16 mouse cellular contexts compared by ENCODE assay signal in genomic region chr11:35024448-35024847, GRCm38 (mm10).
DNase-seq lines count a peak whose midpoint lies in the region; ATAC-seq lines count a peak whose summit lies in the region.
"Had no signal": no experiment of that assay in that cellular context is flagged by ENCODE, and none has a peak within 500 bp of the region (broad histone marks: within the 10 kb centered on the region; RNA-seq: fewer than 3 reads in every experiment).

No protein-coding gene starts in this region.

- WGBS in heart, embryonic 12.5 days = 2% methylated on average over 8 of the region's 8 CpGs
- WGBS in kidney, embryonic 16.5 days = 5% methylated on average over 6 of the region's 8 CpGs
- 1% methylated on average over 8 of the region's 8 CpGs for WGBS in lung, embryonic 16.5 days
- WGBS in stomach, embryonic 15.5 days = 7% methylated on average over 8 of the region's 8 CpGs

- no peak for DNase-seq in heart, adult 9 months (ENCODE audit: low spot score in 2 of 2)
- no peak for DNase-seq in kidney, postnatal 25 days
- no peak for DNase-seq in lung, adult 18-20 months
- DNase-seq in cerebellum, postnatal 4 days (ENCODE audit: low spot score in 2 of 2) = no peak
- DNase-seq: B cell, adult 2 months; cerebellum, postnatal 14 days; gastrocnemius, postnatal 14 days; right cerebral cortex, postnatal 4 days had no signal

- no peak overlapping the region for H3K9ac ChIP-seq in heart, embryonic 12.5 days
- H3K9ac ChIP-seq in kidney, embryonic 16.5 days (replicated peaks; ENCODE audit: low read length) = no peak overlapping the region
- no peak overlapping the region for H3K9ac ChIP-seq in lung, embryonic 16.5 days (ENCODE audit: low read length)
- H3K9ac ChIP-seq in stomach, embryonic 15.5 days = no peak overlapping the region
- H3K9ac ChIP-seq: liver, embryonic 14.5 days had no signal

- H3K4me1 ChIP-seq in heart, embryonic 12.5 days (replicated peaks) = peaks cover 28% of the 10 kb centered on the region
- peaks cover 11% of the 10 kb centered on the region for H3K4me1 ChIP-seq in kidney, embryonic 16.5 days (ENCODE audit: insufficient read depth, low read length)
- H3K4me1 ChIP-seq in lung, embryonic 16.5 days (replicated peaks; ENCODE audit: control insufficient read depth, insufficient read depth, low read length) = peaks cover 6% of the 10 kb centered on the region
- 0 out of 2 replicates have a peak, but pooled peaks cover 4% of the 10 kb centered on the region for H3K4me1 ChIP-seq in stomach, embryonic 15.5 days

- no peak overlapping the region for H3K27ac ChIP-seq in heart, embryonic 12.5 days (ENCODE audit: poor library complexity, severe bottlenecking)
- H3K27ac ChIP-seq in kidney, embryonic 16.5 days (ENCODE audit: low read length) = no peak overlapping the region
- H3K27ac ChIP-seq in lung, embryonic 16.5 days (ENCODE audit: low read length) = no peak overlapping the region
- no peak overlapping the region for H3K27ac ChIP-seq in stomach, embryonic 15.5 days
- H3K27ac ChIP-seq: forebrain, embryonic 10.5 days; hindbrain, embryonic 10.5 days; liver, embryonic 14.5 days had no signal

- no peaks in the 10 kb centered on the region for H3K27me3 ChIP-seq in heart, embryonic 12.5 days (replicated peaks)
- no peaks in the 10 kb centered on the region for H3K27me3 ChIP-seq in kidney, embryonic 16.5 days (ENCODE audit: insufficient read depth, low read length)
- no peaks in the 10 kb centered on the region for H3K27me3 ChIP-seq in lung, embryonic 16.5 days (ENCODE audit: control insufficient read depth, insufficient read depth, low read depth, low read length)
- no peaks in the 10 kb centered on the region for H3K27me3 ChIP-seq in stomach, embryonic 15.5 days (replicated peaks)

- no peak for ATAC-seq in heart, embryonic 12.5 days (ENCODE audit: insufficient number of reproducible peaks, low FRiP score)
- ATAC-seq in kidney, embryonic 16.5 days (ENCODE audit: low FRiP score, low TSS enrichment) = peak; percentile 51; the same call in 1 of the 2 replicates
- ATAC-seq in lung, embryonic 16.5 days (ENCODE audit: low read depth) = peak; percentile 38; the same call in 1 of the 2 replicates
- ATAC-seq in stomach, embryonic 15.5 days (ENCODE audit: insufficient read depth, low FRiP score, low read depth) = peak; percentile 18; the same call in 1 of the 2 replicates
- ATAC-seq: inflammation-experienced regulatory T-cells, adult 6 months had no signal

- H3K36me3 ChIP-seq in heart, embryonic 12.5 days = no peaks in the 10 kb centered on the region
- no peaks in the 10 kb centered on the region for H3K36me3 ChIP-seq in kidney, embryonic 16.5 days (ENCODE audit: insufficient read depth, low read length)
- H3K36me3 ChIP-seq in lung, embryonic 16.5 days (ENCODE audit: control insufficient read depth, insufficient read depth, low read length) = no peaks in the 10 kb centered on the region
- H3K36me3 ChIP-seq in stomach, embryonic 15.5 days = no peaks in the 10 kb centered on the region
- H3K36me3 ChIP-seq: forebrain, embryonic 10.5 days; hindbrain, embryonic 10.5 days had no signal

- no peaks in the 10 kb centered on the region for H3K9me3 ChIP-seq in heart, embryonic 12.5 days (replicated peaks)
- H3K9me3 ChIP-seq in kidney, embryonic 16.5 days (ENCODE audit: low read length) = peaks cover 3% of the 10 kb centered on the region; the same call in 1 of the 2 replicates
- H3K9me3 ChIP-seq in lung, embryonic 16.5 days (ENCODE audit: control insufficient read depth, low read length) = no peaks in the 10 kb centered on the region; the same call in 1 of the 2 replicates
- H3K9me3 ChIP-seq in stomach, embryonic 15.5 days = no peaks in the 10 kb centered on the region
- H3K9me3 ChIP-seq: forebrain, embryonic 10.5 days had no signal

- H3K4me2 ChIP-seq in heart, embryonic 12.5 days = peak overlapping the region; percentile 59
- H3K4me2 ChIP-seq in kidney, embryonic 16.5 days (replicated peaks; ENCODE audit: low read depth, low read length) = peak overlapping the region; percentile 3
- peak overlapping the region; percentile 44 for H3K4me2 ChIP-seq in lung, embryonic 16.5 days (ENCODE audit: low read depth, low read length)
- peak overlapping the region; percentile 32 for H3K4me2 ChIP-seq in stomach, embryonic 15.5 days

- H3K4me3 ChIP-seq in heart, embryonic 12.5 days = peak overlapping the region; percentile 11
- no peak overlapping the region for H3K4me3 ChIP-seq in kidney, embryonic 16.5 days (ENCODE audit: low read length)
- H3K4me3 ChIP-seq in lung, embryonic 16.5 days (ENCODE audit: low read length) = peak overlapping the region; percentile 10
- no peak overlapping the region for H3K4me3 ChIP-seq in stomach, embryonic 15.5 days (replicated peaks)
- H3K4me3 ChIP-seq: forebrain, embryonic 10.5 days; hindbrain, embryonic 10.5 days had no signal

Comparison
In these comparisons a context has a peak if more than half of its experiments do, and no peak if none do; other contexts are left out.
1. H3K4me2 ChIP-seq: peak in every context shown above with its lines; median percentile 59 in heart, embryonic 12.5 days; 44 in lung, embryonic 16.5 days; 32 in stomach, embryonic 15.5 days; 3 in kidney, embryonic 16.5 days.
2. H3K4me3 ChIP-seq: peak in heart, embryonic 12.5 days (single experiment) and lung, embryonic 16.5 days (single experiment); none in kidney, embryonic 16.5 days (single experiment) and stomach, embryonic 15.5 days (single experiment).